Mouse (Mus musculus) thymus, postnatal 25 days (tissue): ENCODE results near the gene Obsl1.

Experiments
- DNase-seq: peaks from one replicate; pipeline ENCODE4 v3.0.0; 2022

Gene Obsl1

DNA sequence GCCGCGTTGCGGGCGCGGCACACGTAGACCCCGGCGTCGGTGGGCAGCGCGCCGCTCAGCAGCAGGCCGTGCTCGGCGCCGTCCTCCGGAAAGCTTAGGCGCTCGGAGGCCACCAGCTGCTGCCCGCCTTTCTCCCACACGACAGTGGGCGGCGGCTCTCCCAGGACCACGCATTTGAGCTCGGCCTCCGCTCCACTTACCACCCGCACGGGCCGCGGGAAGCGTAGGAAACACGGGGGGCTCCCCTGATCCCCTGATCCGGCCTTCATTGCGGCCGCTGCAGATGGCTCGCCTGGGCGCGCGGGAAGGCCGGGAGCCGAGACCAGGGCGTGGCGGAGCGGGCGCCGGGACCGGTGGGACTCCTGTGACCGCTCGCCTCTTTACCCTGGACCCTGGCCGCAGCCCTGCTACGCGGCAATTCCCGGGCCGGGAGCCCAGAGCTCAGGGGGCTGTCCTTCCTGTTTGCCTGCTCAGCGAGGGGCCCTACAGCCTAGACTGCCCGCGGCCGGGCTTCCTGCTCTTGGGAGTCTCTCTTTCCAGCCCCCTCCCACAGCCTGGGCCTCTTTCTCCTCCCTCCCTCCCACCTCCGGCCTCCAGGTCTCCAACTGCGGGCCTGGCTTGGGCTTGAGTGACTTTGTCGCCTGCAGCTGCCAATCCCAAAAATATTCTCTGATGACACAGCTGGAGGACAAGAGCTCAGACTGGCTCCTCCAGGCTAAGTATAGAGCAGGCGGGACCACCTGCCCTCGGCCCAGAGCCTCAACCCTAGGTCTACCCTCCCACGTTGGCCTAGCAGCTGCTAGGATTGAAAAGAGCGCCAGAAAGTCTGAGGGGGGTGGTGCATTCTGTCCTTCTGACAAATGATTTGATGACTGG lies at the start of gene Obsl1:
Gene Obsl1, minus strand, starts transcription at position 497 of the 876 bp plus-strand sequence.
- peak; percentile 38 for DNase-seq

DNA sequence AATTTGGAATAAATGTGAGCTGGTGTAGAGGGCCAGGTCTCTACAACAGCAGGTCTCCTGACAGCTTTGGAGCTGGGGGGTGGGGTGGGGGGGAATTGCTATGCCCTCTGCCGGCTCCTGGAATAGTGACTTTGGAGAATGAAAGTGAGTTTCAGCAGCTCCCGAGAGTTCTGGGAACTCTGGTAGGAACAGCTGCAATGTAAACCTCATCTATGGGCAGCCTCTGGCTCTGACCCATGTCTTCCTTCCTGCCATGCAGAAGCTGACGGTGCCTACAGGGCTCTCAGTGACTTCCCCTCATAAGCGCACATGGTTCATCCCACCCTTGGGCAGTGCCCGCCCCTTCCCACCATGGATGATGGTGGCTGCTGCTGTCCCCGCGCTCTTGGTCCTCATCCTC lies 49.4 kb upstream of the Obsl1 start:
- no peak for DNase-seq

GRCm38 (mm10) chr1:75550586-75550985 lies 44.3 kb upstream of the Obsl1 start:
- DNase-seq = no peak

- DNase-seq = no peak
Measured at GRCm38 (mm10) chr1:75549289-75550279, 43.3 kb upstream of the Obsl1 start.

DNA sequence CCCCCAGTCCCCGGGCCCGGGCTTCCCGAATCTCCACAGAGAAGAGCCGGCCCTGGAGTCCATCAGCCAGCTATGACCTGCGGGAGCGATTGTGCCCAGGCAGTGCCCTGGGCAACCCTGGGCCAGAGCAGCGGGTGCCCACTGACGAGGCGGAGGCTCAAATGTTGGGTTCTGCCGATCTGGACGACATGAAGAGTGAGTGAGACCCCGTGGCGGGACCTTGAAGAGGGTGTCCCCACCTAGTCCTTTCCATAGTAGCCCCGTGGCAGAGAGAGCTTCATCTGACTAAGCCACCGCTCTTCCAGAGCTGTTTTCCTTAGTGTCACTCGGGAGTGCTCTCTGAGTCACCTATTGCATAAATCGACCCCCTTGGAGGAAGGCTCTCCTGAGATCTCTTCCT lies 42.6 kb upstream of the Obsl1 start:
- no peak for DNase-seq

DNA sequence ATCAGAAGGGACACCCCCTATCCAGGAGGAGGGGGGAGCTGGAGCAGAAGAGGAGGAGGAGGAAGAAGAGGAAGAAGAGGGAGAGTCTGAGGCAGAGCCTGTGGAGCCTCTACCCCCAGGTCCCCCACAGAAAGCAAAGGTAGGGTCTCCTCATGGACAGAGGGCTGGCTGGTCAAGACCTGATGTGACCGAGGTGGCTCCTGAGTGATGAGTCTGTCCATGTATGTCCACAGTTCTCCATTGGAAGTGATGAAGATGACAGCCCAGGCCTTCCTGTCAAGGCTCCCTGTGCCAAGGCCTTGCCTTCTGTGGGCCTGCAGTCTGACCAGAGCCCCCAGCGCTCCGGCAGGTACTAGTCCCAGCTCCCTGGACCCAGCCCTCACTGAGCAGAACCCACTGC lies 41.8 kb upstream of the Obsl1 start:
- no peak for DNase-seq

DNA sequence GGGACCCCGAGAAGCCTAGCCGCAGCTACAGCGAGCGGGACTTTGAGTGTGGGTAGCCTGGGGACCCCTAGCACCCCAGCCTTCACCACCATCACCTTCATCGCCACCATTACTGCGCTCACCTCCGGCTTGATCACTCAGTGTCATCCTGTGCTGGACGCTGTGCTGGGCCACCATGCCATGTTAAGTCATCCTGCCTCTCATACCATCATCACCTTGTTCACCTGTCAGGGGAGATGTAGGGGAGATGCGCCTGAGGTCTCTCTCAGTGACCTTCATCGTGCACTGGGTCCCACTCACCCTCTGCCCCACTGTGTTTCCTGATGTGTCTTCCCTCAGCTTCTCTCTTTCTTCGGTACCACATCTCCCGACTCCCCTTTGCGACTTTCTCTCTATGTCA lies 41.1 kb upstream of the Obsl1 start:
- DNase-seq = no peak

DNA sequence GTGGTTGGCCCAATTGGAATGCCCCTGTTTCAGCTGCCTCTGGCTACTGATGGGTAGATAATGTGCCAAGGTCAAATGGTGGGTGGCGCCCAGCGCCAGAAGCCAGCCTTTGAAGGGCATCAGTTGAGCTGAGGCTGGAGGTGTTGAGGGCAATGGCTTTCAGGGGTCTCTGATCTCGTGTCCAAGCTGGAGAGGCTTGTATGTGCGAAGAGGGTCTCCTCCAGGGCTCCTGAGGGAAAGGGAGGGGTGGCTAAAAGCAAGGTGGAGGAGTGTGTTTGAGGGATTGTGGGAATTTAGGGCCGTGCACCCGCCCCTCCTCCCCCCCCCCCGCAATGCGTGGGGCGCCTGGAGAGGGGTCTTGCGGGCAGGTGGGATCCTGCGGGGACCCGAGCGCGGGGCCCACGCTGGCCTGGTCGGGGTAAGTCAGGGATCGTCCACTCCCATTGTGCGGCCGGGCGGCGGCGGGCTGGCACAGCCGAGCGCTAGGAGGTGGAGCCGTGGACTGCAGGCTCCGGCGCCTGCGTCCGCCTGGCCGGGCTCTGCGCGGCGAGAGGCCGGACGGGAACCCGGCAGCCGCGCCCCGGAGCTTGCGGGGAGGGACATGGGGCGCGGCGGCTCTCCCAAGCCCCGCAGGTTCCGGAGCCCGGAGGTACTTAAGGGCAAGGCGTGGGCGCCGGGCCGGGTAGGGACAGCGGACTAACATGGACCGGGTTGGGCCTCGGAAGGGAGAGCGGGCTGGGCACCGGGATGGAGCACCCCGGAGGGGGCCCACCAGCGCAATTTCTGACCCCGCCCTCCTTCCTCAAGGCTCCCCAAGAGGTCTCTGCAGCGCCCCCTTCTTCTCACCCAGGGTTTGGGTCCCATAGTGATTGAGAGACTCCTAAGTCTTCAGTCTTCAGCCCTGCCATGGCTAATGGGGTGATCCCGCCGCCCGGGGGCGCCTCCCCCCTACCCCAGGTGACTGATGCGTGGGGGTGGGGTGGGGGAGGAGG lies 40.0 kb upstream of the Obsl1 start, which contains the start of gene Slc4a3:
Gene Slc4a3, plus strand, starts transcription at position 302 of the 992 bp plus-strand sequence.
- no peak for DNase-seq

DNA sequence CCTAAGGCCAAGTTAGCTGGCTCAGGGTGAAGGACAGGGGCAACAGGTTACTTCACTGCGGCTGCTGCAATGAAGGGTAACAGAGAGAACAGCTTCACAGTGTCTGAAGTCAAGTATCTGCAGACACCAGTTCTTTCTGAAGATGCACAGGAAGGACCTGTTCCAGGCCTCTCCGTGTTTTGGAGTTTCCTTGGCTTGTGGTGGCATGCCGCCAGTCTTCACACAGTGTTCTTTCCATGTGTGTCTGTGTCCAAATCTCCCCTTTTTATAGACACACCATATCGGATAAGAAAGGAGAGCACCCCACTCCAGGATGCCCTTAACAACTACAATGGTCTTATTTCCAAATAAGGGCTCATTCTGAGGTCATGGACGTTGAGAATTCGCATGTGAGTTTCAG lies 38.1 kb upstream of the Obsl1 start:
- no peak for DNase-seq

DNA sequence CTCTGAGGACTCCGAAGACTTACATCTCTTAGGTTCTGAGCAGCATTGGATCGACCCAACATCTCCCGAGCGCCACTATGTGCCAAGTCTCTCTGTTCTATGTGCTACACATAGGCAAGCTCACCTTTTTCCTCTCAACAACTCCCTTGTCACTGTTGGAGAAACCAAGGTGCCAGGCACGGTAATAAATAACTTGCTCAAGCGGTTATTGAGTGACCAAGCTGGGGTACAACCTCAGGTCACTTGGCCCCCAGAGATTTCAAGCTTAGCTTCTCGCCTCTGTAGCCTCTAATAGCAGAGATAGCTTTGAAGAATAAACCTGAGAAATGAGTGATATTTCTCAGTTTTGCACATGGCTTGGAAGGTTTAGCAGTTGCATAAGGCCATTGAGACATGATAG lies 35.2 kb upstream of the Obsl1 start:
- no peak for DNase-seq

DNA sequence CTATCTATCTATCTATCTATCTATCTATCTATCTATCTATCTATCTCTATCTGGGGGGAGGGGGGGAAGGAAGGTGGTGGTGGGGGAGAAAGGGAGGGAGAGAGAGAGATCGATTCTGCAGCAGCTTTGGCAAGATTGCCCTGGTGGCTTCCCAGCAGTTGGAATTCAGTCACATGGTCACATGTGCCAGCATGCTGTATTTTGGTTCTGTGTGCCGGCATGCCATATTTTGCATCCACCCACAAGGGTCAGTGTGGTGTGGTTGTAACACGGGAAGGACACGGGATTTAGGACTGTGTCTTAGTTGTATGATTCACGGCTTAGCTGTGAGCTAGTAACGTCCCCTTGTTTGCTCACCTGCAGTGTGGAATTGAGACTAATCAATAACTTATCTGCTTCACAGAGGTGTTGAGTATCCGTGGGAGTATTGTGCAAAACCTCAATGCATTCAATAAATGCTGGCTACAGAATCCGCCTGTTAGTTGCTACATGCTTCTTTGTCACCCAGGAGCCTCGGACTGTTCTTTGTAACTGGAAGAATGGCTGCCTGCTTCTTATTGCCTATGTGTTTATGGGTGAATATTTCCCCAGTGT lies 32.4 kb upstream of the Obsl1 start:
- DNase-seq = no peak

GRCm38 (mm10) chr1:75537587-75537986 lies 31.3 kb upstream of the Obsl1 start:
- no peak for DNase-seq

DNA sequence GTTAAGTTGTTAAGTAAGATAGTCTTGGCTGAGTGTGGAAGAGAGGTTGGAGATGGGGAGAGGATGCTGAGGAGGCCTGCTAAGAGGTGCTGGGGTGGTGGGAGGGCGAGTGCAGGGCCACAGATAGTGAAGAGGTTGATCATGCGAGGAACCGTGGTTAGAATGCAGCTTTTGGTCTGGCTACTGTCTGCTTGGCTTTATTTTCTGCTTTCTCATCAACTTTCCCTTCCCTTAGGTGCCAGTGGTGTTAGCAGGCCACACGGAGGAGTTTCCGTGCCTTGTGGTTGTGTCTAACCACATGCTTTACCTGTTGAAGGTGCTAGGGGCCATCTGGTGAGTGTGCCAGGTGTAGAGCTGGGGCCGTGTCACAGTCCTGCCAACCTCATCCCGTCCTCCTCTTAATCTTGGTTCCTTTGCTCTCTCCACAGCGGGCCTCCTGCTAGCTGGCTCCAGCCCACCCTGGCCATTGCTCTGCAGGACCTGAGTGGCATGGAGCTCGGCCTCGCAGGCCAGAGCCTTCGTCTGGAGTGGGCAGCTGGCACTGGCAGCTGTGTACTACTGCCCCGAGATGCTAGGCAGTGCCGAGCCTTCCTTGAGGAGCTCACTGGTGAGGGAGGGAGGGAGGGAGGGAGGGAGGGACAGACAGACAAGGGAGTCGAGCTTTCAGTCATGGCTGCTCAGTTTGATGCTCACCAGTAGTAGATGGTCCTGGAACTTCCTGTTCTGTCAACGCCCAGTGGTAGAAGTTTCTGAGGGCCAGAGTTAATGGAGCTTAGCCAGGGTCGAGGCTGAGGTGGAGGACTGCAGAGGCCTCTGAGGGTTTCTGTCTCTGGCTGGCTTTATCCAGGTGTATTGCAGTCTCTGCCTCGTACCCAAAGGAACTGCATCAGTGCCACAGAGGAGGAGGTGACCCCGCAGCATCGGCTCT lies 27.3 kb upstream of the Obsl1 start:
- no peak for DNase-seq

- no peak for DNase-seq
Measured at GRCm38 (mm10) chr1:75532280-75533172, 26.3 kb upstream of the Obsl1 start.

DNA sequence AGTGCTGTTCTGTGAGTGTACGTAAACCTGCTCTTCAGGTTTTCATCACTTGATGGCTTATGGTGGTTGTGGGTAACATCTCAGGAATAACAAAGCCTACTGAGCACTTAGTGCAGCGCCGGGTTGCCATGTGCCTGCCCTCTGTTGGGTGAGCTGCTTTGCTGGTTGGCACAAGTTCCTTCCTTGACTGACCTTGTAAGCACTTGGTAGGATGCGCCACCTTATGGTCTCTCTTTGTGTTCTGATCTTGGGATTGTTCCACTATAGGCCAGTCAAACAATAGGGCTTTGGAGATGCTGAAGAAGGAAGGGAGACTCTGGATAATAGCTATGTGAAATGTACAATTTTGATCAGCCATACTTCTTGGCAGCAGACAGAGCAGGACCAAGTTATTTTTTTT lies 24.3 kb upstream of the Obsl1 start:
- no peak for DNase-seq

GRCm38 (mm10) chr1:75524679-75525078 lies 18.4 kb upstream of the Obsl1 start:
- DNase-seq = no peak

GRCm38 (mm10) chr1:75521321-75522031 lies 15.2 kb upstream of the Obsl1 start, which contains the start of gene Stk11ip:
TSS of gene Stk11ip (plus strand) at chr1:75521529.
- DNase-seq = peak; percentile 90

- no peak for DNase-seq
Measured at GRCm38 (mm10) chr1:75519576-75519975, 13.3 kb upstream of the Obsl1 start.

DNA sequence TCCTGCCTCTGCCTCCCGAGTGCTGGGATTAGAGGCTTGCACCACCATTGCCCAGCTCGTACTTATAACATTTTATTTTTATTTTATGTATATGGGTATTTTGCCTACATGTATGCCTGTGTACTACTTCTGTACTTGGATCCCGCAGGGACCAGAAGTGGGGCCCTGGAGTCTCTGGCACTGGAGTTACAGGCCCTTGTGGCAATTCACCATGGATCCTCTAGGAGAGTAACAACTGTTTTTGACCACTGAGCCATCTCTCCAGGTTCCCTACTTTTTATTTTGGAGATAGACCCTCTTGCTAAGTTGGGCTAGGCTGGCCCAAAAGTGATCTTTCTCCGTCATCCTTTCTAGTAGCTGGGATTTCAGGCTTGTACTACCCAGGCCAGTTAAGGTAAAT lies 12.2 kb upstream of the Obsl1 start:
- no peak for DNase-seq
